Mouse (Mus musculus) left cerebral cortex, postnatal 10 days (tissue): Measurements from ENCODE around the gene Sptssb. TPM values are rescaled to one million over a fixed set of nuclear protein-coding genes. Genes with fewer than 3 reads are reported as not detected.

Experiments used
- DNase-seq, 2 experiments: peaks; one replicate each; pipeline ENCODE4 v3.0.0; 2021 to 2022; ENCODE audit warnings: low spot score in 2 of 2, mixed read lengths in 1 of 2; ENCODE audit errors: extremely low spot score in 1 of 2
- intact Hi-C: fragments of 180-260 bp; cut with DNase I; formaldehyde crosslinking; loops from one replicate; pipeline ENCODE4 v1.15.1; 2025
- total RNA-seq, 2 experiments: library from RNA; stranded (reverse); gene quantifications; 2 replicates each; pipeline ENCODE4 v1.2.3; 2021

Gene Sptssb
- 1 to 10 TPM; 4.7 to 5.0 TPM for total RNA-seq

- intact Hi-C loops = no loop called here
- peak in 1 of 2 experiments; percentile 28 for DNase-seq
These were observed at the start of gene Sptssb for GRCm38 (mm10) chr3:69859858-69860588. TSS of gene Sptssb (minus strand) at chr3:69859940.

GRCm38 (mm10) chr3:69908074-69908473, 48.3 kb upstream of the Sptssb start:
- intact Hi-C loops = loop anchor here (2.0 kb wide), 1 partner anchor 151 kb away; no protein-coding TSS in a partner anchor
- no peak for DNase-seq

GRCm38 (mm10) chr3:69907564-69907963, 47.8 kb upstream of the Sptssb start:
- no peak for DNase-seq
- intact Hi-C loops = no loop called here

GRCm38 (mm10) chr3:69902787-69903477, 43.2 kb upstream of the Sptssb start:
- DNase-seq = peak in 1 of 2 experiments; percentile 36
- intact Hi-C loops = no loop called here

GRCm38 (mm10) chr3:69902382-69902781, 42.6 kb upstream of the Sptssb start:
- intact Hi-C loops = no loop called here
- DNase-seq = no peak

- intact Hi-C loops = no loop called here
These were observed 42.2 kb upstream of the Sptssb start for GRCm38 (mm10) chr3:69901874-69902381.

GRCm38 (mm10) chr3:69900335-69900734, 40.6 kb upstream of the Sptssb start:
- DNase-seq = no peak
- intact Hi-C loops = no loop called here

More at GRCm38 (mm10) chr3:69901874-69902381, 42.2 kb upstream of the Sptssb start:
- DNase-seq = no peak

GRCm38 (mm10) chr3:69897917-69898594, 38.3 kb upstream of the Sptssb start:
- intact Hi-C loops = loop anchor here (2.0 kb wide), 1 partner anchor 141 kb away; no protein-coding TSS in a partner anchor
- DNase-seq = peak in 1 of 2 experiments; percentile 46

GRCm38 (mm10) chr3:69895516-69895915, 35.8 kb upstream of the Sptssb start:
- intact Hi-C loops = no loop called here

GRCm38 (mm10) chr3:69892187-69893094, 32.7 kb upstream of the Sptssb start:
- intact Hi-C loops = no loop called here
- DNase-seq = no peak

More at GRCm38 (mm10) chr3:69895516-69895915, 35.8 kb upstream of the Sptssb start:
- DNase-seq = no peak

- DNase-seq = no peak
- intact Hi-C loops = no loop called here
These were observed 26.1 kb upstream of the Sptssb start for GRCm38 (mm10) chr3:69885866-69886265.

- no peak for DNase-seq
- intact Hi-C loops = no loop called here
These were observed 24.0 kb upstream of the Sptssb start for GRCm38 (mm10) chr3:69883710-69884109.

GRCm38 (mm10) chr3:69877538-69877937, 17.8 kb upstream of the Sptssb start:
- intact Hi-C loops = no loop called here

GRCm38 (mm10) chr3:69874721-69875120, 15.0 kb upstream of the Sptssb start:
- intact Hi-C loops = no loop called here
- DNase-seq = no peak

More at GRCm38 (mm10) chr3:69877538-69877937, 17.8 kb upstream of the Sptssb start:
- no peak for DNase-seq

GRCm38 (mm10) chr3:69872661-69873327, 13.1 kb upstream of the Sptssb start:
- no peak for DNase-seq
- intact Hi-C loops = no loop called here

- intact Hi-C loops = no loop called here
- no peak for DNase-seq
These were observed 11.4 kb upstream of the Sptssb start for GRCm38 (mm10) chr3:69871174-69871573.

GRCm38 (mm10) chr3:69869702-69870101, 10.0 kb upstream of the Sptssb start:
- intact Hi-C loops = no loop called here
- DNase-seq = no peak
